Mouse (Mus musculus) kidney, postnatal 36 days (tissue): ENCODE data around the gene Ago3.

Source experiments
- DNase-seq, 2 experiments: peaks; one replicate each; pipeline ENCODE4 v3.0.0; 2021 to 2022; ENCODE audit warnings: mixed read lengths in 2 of 2

Ago3 gene

GRCm38 (mm10) chr4:126309211-126309921 lies 120.0 kb downstream of the Ago3 start:
- DNase-seq = peak in 1 of 2 experiments; percentile 50

- no peak for DNase-seq
Observed at GRCm38 (mm10) chr4:126306827-126307226, 122.5 kb downstream of the Ago3 start.

DNA sequence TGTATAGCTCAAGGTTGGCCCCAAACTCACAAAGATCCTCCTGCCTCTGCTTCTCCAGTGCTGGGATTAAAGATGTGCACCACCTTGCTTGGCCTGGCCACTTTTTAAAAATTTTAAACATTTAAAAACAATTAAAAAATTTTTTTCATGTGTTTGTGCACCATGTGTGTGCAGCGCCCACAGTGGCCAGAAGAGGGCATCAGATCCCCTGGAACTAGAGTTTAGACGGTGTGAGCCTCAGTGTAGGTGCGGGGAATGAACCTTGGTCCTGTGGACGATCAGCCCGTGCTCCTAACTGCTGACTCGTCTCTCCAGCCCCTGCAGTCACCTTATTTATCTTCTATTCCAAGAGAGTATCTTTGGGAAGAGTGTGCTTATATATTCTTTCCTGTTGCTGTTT lies 123.3 kb downstream of the Ago3 start:
- no peak for DNase-seq

DNA sequence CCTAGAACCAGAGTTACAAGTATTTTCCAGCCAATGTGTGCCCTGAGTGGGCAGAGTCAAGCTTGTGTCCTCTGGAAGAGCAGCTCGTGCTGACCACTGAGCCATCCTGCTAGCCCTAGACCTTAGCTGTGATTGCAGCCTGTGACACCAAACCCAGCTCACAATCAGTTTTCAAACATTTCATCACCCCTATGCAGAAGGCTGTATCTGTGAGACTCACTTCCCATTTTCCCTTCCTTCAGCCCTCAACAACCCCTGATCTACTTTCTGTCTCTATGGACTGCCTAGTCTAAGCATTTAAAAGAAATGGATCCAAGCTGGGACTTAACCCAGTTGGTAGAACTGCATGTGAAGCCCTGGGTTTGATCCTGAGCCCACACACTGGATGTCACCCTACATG lies 123.9 kb downstream of the Ago3 start:
- no peak for DNase-seq

- no peak for DNase-seq
Observed at GRCm38 (mm10) chr4:126303877-126304276, 125.5 kb downstream of the Ago3 start.

DNA sequence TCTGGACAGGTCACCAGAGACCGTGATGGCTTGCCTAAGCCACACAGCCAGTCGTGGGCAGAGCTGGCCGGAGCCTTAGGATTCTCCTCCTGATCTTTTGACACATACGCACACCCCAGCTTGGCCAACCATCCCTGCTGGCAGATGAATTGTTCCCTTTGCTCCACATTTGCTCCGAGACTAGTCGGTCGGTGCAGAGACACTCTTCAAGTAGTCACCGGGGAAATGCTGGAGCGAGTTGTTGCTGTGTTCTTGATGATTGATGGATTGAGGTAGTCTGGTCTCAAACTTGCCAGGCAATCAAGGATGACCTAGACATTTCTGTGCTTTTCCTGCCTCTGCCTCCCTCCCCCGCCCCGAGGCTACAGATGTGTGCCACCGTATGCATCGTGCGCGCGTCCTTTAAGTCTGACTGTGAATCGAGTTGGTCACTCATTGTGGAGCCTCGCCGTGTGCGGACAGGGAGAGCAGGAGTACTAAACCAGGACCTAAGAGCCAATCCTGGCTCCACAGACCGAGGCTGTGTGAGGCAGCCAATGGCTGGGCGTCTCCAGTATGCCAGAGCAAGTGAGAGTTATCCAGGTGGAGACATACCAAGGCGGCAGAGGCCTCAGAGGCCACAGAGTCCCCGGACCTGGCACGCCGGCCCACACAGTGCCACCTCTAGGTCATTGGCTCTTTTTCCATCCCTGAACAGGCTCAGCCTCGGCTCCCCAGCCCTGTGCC lies 127.6 kb downstream of the Ago3 start:
- DNase-seq = no peak

- DNase-seq = no peak
Observed at GRCm38 (mm10) chr4:126300916-126301583, 128.3 kb downstream of the Ago3 start.

- DNase-seq = peak; percentile 60 to 83
Observed at GRCm38 (mm10) chr4:126296617-126297101, 132.7 kb downstream of the Ago3 start.

DNA sequence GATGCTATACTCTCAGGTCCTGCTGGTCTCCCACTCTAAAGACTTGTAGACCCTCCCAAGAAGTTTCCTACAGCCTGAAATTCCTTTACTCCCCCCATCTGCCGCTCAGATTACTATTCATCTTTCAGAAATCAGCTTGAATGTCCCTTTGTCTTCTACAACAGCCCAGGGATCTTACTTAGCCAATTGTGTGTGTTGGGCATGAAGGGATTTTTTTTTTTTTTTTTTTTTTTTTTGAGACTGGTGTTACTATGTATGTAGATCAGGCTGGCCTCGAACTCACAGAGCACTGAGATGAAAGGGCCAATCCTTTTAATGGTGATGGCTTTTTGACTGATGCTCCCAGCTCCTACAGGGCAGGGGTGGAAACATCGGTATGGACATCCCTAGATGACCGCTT lies 133.4 kb downstream of the Ago3 start:
- no peak for DNase-seq

DNA sequence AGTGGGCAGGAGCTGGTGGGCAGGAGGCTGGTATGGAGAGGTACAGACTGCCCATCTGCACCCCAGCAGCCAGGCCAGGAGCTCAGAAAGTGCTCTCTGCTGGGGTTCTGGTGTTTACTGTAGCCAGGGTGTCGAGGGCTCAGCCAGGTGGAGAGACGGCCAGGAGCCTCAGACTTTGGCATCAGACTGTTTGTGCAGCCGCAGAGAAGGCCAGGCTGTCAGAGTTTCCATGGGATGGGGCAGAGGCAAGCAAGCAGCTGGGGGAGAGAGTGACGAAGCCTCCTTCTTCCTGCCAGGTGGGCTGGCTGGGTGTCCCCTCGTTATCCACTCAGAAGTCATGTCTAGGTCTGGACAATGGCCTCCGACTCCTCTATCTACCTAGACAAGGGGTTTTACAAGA lies 134.2 kb downstream of the Ago3 start:
- DNase-seq = no peak

- DNase-seq = no peak
Observed at GRCm38 (mm10) chr4:126291196-126291595, 138.2 kb downstream of the Ago3 start.

- DNase-seq = no peak
Observed at GRCm38 (mm10) chr4:126290314-126290713, 139.0 kb downstream of the Ago3 start.

DNA sequence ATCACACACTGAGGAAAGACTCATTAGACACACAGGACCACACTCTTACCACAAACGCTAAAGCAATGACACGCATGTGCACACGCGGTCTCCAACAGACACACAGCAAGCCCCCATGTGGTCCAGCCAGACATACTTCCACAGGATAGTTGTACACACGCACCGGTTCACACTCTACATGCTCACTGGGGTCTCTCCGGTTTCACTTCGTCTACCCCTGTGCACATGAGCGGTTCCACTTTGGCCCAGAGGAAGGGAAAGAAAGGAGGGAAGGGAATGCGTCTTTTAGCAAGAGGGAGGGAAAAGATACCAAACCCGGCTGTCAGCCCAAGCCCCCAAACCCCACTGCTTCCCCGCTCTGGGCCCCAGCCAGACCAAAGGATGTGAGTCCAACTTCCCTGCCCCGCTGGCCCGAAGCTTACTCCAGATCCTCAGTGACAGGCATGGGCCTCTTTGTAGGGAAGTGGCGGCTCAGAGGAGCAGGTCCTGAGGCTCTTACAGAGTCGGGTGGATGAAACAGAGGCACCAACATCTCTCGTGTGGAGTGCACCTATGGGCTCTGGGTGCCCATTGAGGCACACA lies 141.2 kb downstream of the Ago3 start:
- no peak for DNase-seq

GRCm38 (mm10) chr4:126287302-126287995 lies 141.9 kb downstream of the Ago3 start:
- no peak for DNase-seq

DNA sequence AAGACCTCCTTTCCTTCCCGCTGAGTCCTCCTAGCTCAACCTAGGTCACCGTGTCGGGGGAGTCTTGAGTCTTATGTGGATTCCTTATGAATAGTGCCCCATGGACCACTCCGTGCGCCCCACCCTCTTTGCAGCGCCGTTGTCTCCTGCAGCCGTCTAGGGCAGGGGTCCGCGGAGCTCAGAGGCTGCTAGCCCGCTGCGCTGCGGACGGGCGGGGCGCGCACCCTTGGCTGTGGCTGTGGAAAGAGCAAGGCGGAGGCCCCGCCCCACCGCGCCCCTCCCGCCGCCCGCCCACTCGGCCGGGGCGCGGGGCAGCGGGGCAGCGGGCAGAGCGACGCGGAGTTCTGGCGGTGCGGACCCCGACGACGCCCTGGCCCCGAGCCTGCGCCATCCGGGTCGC lies 142.9 kb downstream of the Ago3 start, which contains the start of gene Col8a2:
Gene Col8a2, plus strand, starts transcription at position 302 of the 400 bp plus-strand sequence.
- peak in 1 of 2 experiments; percentile 58 for DNase-seq

GRCm38 (mm10) chr4:126283582-126283981 lies 145.8 kb downstream of the Ago3 start:
- no peak for DNase-seq

DNA sequence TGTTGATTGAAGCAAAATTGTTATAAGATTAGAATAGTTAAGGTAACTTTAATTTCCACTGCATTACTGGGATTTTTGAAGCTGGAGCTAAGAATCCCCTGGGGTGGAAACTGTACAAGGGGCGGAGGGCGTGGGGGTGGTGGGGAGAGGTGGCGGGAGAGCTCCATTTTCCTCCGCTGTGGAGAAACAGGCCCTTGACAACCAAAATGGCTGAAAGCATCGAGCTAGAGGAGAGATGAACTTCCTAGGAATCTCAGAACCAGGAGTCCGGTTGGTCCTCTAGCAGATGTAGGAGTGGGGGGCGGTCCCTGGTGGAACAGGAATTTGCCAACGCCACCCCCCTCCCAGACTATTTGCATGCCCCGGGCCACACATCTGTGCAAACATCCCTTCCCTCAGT lies 147.7 kb downstream of the Ago3 start:
- DNase-seq = no peak
